In the genomic region with DNA sequence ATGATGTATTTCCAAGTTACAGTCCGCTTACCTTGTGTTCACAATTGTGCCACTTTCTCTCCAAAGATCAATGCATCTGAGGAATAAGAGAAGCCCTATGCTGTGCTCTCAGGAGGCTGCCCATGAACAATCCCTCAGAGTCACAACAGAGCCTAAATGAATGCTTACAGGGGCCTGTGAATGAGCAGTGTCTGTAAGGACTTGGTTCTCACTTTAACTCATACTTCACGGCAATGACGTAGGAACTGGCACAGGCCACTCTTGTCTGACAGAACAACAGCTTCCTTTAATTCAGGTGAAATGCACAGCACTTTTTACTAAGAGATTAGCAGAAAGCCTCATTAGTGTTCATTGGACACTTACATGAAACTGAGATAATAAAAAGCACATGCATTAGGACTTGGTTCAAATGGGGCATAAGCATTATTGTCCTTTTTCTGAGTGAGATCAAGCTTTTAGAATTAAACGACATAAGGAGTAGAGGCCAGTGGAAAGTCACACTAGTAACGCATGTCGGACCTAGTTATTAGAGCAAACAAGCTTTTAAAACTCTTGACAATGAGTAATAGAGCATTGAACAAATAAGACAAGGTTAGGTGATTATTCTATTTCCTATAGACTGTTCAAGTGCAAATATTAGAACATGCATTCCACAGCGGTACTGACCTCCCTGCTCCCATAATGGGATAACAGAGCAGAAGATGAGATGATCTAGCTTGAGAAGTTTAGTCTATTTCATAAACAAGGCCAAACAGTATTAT, we compare ENCODE assay signal across 22 mouse cellular contexts.
"Had no signal": no experiment of that assay in that cellular context is flagged by ENCODE, and none has a peak within 500 bp of the region (broad histone marks: within the 10 kb centered on the region; RNA-seq: fewer than 3 reads in every experiment).

No protein-coding gene starts in this region.

- DNase-seq: kidney, adult 8-10 months; kidney, postnatal 10 days; kidney, postnatal 4 days; layer of hippocampus, adult 9-11 months; liver; lung, adult 18-20 months; retina, postnatal 1 day; right cerebral cortex, postnatal 25 days; spleen, adult 18-20 months; thymus, adult 2 months; thymus, postnatal 14 days; thymus, postnatal 4 days had no signal

- ATAC-seq: liver, embryonic 12.5 days; midbrain, embryonic 15.5 days had no signal

- H3K9me3 ChIP-seq: kidney, embryonic 15.5 days; limb, embryonic 10.5 days; limb, embryonic 13.5 days; liver, embryonic 12.5 days; liver, embryonic 15.5 days; midbrain, embryonic 12.5 days; midbrain, embryonic 15.5 days; neural tube, embryonic 13.5 days had no signal

- H3K27ac ChIP-seq: kidney, embryonic 15.5 days; limb, embryonic 10.5 days; limb, embryonic 13.5 days; liver, embryonic 12.5 days; liver, embryonic 15.5 days; macrophage; midbrain, embryonic 12.5 days; midbrain, embryonic 15.5 days; neural tube, embryonic 13.5 days had no signal

- H3K4me3 ChIP-seq: kidney, embryonic 15.5 days; limb, embryonic 10.5 days; limb, embryonic 13.5 days; liver, embryonic 12.5 days; liver, embryonic 15.5 days; midbrain, embryonic 12.5 days; midbrain, embryonic 15.5 days; myocyte; neural tube, embryonic 13.5 days had no signal

- H3K27me3 ChIP-seq: kidney, embryonic 15.5 days; limb, embryonic 13.5 days; liver, embryonic 12.5 days; liver, embryonic 15.5 days; midbrain, embryonic 12.5 days; midbrain, embryonic 15.5 days; neural tube, embryonic 13.5 days had no signal

- H3K4me1 ChIP-seq: kidney, embryonic 15.5 days; limb, embryonic 10.5 days; limb, embryonic 13.5 days; liver, embryonic 12.5 days; liver, embryonic 15.5 days; midbrain, embryonic 12.5 days; midbrain, embryonic 15.5 days; neural tube, embryonic 13.5 days had no signal

- H3K9ac ChIP-seq: kidney, embryonic 15.5 days; limb, embryonic 13.5 days; liver, embryonic 12.5 days; liver, embryonic 15.5 days; midbrain, embryonic 12.5 days; midbrain, embryonic 15.5 days; neural tube, embryonic 13.5 days had no signal

- H3K36me3 ChIP-seq: kidney, embryonic 15.5 days; limb, embryonic 10.5 days; limb, embryonic 13.5 days; liver, embryonic 12.5 days; liver, embryonic 15.5 days; midbrain, embryonic 12.5 days; midbrain, embryonic 15.5 days; neural tube, embryonic 13.5 days had no signal

- H3K4me2 ChIP-seq: kidney, embryonic 15.5 days; limb, embryonic 13.5 days; liver, embryonic 12.5 days; liver, embryonic 15.5 days; midbrain, embryonic 12.5 days; midbrain, embryonic 15.5 days; neural tube, embryonic 13.5 days had no signal
